Mouse (Mus musculus) cerebellum, postnatal 25 days (tissue): ENCODE measurements around the gene Gm8332.
"Not testable (repeated sequence)": the region's sequence is repeated elsewhere in the genome, so short reads cannot be mapped to it uniquely, and the experiment has no call there.

Experiments used
- DNase-seq, 2 experiments: peaks; one replicate each; pipeline ENCODE4 v3.0.0; 2021; ENCODE audit warnings: mixed read lengths in 2 of 2

The Gm8332 gene

DNA sequence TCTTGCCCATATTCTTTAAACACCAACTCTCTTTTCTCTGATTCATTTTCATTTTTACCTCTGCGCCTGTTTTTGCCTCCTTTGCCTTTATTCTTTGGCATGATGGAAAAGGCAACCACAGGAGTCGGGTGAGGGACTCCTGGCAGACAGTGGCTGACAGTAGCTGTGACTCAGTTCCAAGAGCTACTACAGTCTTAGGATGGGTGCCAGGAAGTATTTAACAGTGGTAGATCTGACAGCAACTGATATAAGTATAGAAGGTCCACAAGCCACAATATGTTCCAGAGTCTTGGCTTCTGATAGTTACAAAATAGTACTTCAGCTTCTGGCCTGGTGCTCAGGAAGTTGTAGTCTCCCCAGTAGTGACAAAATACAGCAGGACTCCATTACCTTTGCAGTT, at the start of gene Gm8332:
TSS of gene Gm8332 (minus strand) at position 101 of the 400 bp plus-strand sequence.
- DNase-seq: not testable (repeated sequence)

DNA sequence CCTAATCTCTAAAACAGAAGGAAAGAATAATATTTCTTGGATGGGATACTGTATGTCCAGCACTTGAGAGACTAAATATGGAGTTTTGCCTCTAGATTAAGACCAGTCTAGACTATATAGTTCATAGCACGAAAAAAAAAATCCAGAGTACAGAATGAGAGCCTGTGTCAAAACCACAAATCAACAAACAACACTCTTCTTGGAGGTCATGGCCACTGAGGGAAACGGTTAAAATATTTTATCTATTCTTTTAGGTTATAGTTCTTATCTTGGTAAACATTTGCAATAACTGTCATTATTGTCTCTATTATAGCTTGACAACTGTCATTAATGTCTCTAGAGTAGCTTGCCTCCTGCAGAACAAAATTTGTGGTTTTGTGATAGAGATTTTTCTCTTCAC, 47.3 kb upstream of the Gm8332 start:
- not testable (repeated sequence) for DNase-seq

DNA sequence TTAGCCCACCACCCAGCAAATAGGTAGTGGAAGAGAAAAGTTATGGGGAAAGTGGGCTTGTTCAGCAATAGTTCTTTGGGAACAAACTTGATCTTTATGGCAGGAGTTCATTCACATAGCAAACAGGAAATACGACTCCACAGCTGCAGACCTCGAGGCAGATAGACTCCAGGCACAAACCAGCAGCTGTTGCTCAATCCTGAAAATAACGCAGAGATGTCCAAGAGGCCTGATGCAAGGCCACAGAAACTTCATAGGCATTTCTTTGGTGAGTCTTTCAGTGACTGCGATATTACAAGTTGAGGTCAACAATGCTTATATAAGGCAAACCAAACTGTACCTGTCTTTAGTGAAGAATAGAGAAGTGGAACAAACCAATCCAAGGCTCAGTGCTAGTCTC, 43.2 kb upstream of the Gm8332 start:
- not testable (repeated sequence) for DNase-seq

DNA sequence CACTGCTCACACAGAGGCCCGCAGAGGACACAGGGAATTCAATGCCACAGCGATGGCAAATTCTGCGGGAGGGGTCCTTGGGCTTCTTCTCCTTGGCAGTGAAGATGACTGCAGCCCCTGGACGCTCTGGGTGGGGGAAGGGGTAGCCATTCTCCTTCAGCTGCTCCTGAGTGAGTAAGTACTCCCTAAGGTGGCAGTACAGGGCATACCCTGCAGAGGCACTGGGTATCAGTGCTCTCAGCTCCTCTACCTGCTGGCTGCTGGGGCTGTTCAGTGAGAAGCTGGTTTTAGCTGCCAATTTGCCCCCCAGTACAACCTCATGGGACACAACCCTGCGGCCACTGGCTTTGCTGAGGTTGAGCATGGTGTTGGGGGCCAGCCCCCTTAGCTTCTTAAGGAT, 35.3 kb upstream of the Gm8332 start:
- not testable (repeated sequence) for DNase-seq

DNA sequence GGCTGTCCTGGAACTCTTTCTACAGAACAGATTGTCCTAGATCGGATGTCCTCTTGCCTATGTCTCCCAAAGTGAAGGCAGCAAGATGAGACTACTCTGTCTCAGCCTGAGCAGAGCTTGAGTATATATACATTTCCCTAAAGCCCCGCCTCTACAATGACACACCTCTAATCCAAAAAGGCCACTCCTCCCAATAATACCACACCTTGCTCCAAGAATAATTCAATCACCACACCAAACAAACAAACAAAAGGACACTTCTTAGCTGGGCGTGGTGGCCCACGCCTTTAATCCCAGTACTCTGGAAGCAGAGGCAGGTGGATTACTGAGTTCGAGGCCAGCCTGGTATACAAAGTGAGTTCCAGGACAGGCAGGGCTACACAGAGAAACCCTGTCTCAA, 24.5 kb upstream of the Gm8332 start, which contains the start of gene Gm5662:
TSS of gene Gm5662 (minus strand) at position 101 of the 400 bp plus-strand sequence.
- not testable (repeated sequence) for DNase-seq

DNA sequence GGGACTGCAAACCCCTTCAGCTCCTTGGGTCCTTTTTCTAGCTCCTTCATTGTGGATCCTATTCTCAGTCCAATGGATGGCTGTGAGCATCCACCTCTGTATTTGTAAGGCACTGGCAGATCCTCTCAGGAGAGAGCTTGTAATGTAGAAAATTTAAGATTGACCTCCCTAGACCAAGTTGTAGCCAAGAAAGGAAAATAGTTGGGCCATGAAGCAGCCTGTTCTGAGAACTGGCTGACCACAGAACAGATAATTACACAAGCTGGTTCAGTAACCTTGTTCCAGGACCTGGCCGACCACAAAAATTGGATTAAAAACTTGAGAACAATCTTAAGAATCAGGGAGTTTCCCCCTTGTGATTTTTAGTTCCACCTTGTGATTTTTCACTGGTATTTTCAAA, 7.3 kb upstream of the Gm8332 start:
- no peak for DNase-seq

DNA sequence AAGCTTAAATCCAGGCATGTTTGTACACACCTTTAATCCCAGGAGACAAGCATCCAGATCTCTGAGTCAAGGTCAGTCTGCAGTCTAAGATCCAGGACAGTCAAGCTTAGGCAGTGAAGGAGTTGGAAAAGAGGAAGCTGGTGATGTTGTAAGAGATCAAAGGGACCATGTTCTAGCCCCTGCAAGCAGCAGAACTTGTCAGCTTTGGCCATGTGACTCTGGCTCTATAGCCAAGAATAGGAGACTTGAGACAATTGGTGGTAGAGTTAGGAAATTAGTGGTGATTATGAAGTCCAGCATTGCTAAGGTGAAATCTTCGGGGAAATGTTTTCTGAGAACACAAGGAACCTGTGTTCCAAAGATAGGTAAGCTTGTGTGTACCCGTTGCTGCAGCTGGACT, 6.0 kb upstream of the Gm8332 start:
- not testable (repeated sequence) for DNase-seq

DNA sequence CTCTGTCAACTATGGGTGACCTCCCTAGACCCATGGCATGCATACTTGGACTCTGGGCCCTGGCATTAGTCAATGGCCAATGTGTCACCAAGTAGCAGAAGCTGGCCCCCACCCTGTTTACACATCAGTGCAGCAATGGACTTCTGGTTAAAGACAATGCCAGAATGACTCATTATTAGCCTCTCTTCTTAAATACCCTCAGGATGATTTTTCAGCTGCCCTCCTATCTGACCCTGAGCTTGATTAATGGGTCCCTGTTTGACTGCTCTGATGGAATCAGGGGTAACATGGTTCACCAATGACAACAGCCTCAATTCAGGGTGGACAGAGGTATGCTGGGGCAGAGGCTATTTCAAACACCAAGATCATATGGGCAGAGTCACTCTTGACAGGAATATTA, 4.1 kb downstream of the Gm8332 start:
- DNase-seq: not testable (repeated sequence)

DNA sequence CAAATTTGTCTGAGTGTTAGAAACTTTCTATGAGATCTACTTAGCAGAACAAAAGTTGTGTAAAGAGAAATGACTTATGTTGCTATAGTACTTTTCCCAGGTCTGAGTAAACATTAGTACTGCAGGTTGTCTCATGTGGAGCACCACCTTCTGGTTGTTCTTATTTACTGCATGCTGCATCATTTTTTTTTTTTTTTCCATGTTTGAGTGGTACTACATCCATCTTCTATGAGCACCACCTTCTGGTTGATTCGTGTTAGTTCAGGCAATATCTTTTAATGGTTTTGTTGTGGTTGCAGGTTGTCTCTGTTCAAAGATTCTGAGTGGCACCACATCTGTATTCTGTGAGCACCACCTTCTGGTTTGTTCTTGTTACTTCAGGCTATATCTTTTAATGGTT, 7.0 kb downstream of the Gm8332 start:
- DNase-seq: not testable (repeated sequence)

DNA sequence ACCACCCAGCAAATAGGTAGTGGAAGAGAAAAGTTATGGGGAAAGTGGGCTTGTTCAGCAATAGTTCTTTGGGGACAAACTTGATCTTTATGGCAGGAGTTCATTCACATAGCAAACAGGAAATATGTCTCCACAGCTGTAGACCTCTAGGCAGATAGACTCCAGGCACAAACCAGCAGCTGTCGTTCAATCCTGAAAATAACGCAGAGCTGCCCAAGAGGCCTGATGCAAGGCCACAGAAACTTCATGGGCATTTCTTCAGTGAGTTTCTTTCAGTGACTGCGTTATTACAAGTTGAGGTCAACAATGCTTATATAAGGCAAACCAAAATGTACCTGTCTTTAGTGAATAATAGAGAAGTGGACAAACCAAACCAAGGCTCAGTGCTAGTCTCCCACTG, 30.5 kb downstream of the Gm8332 start:
- DNase-seq: no peak

DNA sequence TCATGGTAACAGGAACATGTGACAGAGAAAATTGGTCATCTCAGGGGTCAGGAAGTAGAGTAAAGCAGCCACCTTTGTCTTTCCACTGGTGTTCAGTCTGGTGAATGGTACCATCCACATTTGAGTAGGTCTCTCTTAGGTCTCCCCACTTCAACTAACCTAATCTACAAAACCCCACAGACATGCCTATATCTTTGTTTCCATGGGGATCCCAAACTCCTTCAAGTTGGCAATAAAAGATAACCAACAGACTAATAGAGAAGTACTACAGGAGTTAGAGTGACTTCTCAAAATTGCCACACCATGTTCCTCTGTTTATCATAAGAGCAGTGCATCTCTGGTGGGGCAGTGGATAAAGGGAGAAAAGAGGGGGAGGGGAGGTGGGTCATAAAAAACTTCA, 31.8 kb downstream of the Gm8332 start:
- not testable (repeated sequence) for DNase-seq

DNA sequence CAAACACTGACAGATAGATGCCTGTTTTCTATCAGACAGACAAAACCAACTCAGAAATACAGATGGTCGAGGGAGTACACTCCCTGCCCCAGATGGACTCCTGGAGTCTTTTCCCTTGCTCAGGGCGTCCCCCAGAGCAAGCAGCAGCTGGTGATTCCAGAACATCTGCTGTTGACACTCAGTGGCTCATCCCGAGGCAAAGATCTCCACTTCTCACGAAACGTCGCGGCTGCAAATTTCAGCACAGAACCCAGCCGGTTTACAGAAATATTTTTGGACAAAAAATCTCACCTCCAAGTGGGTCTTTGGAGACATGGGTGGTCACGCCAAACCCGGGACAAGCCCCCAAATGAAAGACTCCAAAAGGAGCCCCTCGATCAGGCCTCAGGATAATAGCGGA, 35.3 kb downstream of the Gm8332 start:
- no peak for DNase-seq

DNA sequence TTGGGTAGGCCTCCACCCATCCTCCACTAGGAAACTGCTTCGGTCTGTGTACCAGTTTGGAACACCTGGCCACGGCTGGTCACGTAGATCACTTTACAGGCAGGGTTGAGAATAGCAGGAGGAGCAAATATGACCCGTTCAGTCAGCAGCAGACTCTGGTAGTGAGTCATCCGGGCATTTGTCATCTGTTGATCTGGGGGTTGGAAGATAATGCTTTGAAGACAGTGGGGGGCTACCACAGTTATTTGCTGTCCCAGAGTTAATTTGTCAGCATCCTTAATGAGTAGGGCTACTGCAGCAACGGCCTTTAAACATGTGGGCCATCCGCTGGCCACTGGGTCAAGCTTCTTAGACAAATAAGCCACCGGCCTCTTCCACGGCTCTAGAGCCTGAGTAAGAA, 38.4 kb downstream of the Gm8332 start:
- not testable (repeated sequence) for DNase-seq

DNA sequence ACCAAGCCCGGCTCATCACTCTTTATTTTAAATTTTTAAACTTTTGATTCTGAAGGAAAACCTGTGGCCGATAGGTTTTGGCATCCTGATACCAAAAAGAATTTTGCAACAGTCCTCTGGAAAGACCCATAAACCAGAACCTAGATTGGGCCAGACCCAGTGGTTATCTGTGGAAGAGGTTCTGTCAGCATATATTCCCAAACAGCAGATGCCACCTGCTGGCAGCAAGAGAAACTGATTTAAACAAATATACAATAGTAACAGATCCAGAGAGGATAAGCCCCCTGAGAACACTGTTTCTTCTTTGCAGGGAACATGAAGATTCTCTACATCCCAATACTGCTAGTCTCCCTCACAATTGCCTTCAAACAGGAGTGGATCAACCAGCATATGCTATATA, 47.0 kb downstream of the Gm8332 start:
- no peak for DNase-seq
